Mouse (Mus musculus): ENCODE measurements around the gene Tmem209. TPM values are rescaled to one million over a fixed set of nuclear protein-coding genes. Genes with fewer than 3 reads are reported as not detected.

Tmem209 gene
- polyA plus RNA-seq, 1 experiment from 2014 or later, result 56.6 TPM

- Histone ChIP-seq H3K36me3 (replicated peaks) (peaks cover 5% of the 10 kb centered on the region; the same call in 1 of the 2 replicates), H3K27ac (peak overlapping the region; percentile 92), H3K4me3 (peak overlapping the region; percentile 40; the same call in 1 of the 2 replicates), H3K9me3 (peaks cover 8% of the 10 kb centered on the region), H3K27me3 (ENCODE audit: poor library complexity, severe bottlenecking) (no peaks in the 10 kb centered on the region), H3K4me1 (peaks cover 100% of the 10 kb centered on the region)
- WGBS, result 18% methylated on average over 9 of the region's 9 CpGs
- no peak for DNase-seq (ENCODE audit: extremely low spot score, low spot score)
Observed at GRCm38 (mm10) chr6:30547656-30548306, 38.2 kb upstream of the Tmem209 start.

- H3K4me3 ChIP-seq, result peak overlapping the region; percentile 40
- H3K36me3 ChIP-seq (replicated peaks), result peaks cover 5% of the 10 kb centered on the region; the same call in 1 of the 2 replicates
- H3K27ac ChIP-seq, result peak overlapping the region; percentile 92
- no peaks in the 10 kb centered on the region for H3K27me3 ChIP-seq (ENCODE audit: poor library complexity, severe bottlenecking)
- 0% methylated on average over 17 of the region's 17 CpGs for WGBS
- peak; percentile 75 for DNase-seq (ENCODE audit: extremely low spot score, low spot score)
- H3K4me1 ChIP-seq, result peaks cover 100% of the 10 kb centered on the region
- peaks cover 8% of the 10 kb centered on the region for H3K9me3 ChIP-seq
Observed at GRCm38 (mm10) chr6:30547274-30547645, 37.7 kb upstream of the Tmem209 start.

GRCm38 (mm10) chr6:30546571-30547273, 37.1 kb upstream of the Tmem209 start:
- peaks cover 8% of the 10 kb centered on the region for H3K9me3 ChIP-seq
- WGBS, result 12% methylated on average over 17 of the region's 17 CpGs
- peaks cover 5% of the 10 kb centered on the region; the same call in 1 of the 2 replicates for H3K36me3 ChIP-seq (replicated peaks)
- H3K4me3 ChIP-seq, result peak overlapping the region; percentile 40
- H3K27ac ChIP-seq, result peak overlapping the region; percentile 92
- DNase-seq (ENCODE audit: extremely low spot score, low spot score), result peak; percentile 63
- H3K27me3 ChIP-seq (ENCODE audit: poor library complexity, severe bottlenecking), result no peaks in the 10 kb centered on the region
- peaks cover 98% of the 10 kb centered on the region for H3K4me1 ChIP-seq

- 88% methylated on average over 7 of the region's 7 CpGs for WGBS
- no peaks in the 10 kb centered on the region for H3K27me3 ChIP-seq (ENCODE audit: poor library complexity, severe bottlenecking)
- no peak overlapping the region for H3K4me3 ChIP-seq
- H3K27ac ChIP-seq, result peak overlapping the region; percentile 92
- H3K4me1 ChIP-seq, result peaks cover 96% of the 10 kb centered on the region
- DNase-seq (ENCODE audit: extremely low spot score, low spot score), result no peak
- H3K9me3 ChIP-seq, result peaks cover 3% of the 10 kb centered on the region
- 0 out of 2 replicates have a peak, but pooled peaks cover 1% of the 10 kb centered on the region for H3K36me3 ChIP-seq (replicated peaks)
Observed at GRCm38 (mm10) chr6:30545689-30546088, 36.1 kb upstream of the Tmem209 start.

GRCm38 (mm10) chr6:30543851-30544250, 34.3 kb upstream of the Tmem209 start:
- 17% methylated on average over 8 of the region's 8 CpGs for WGBS
- H3K4me3 ChIP-seq, result no peak overlapping the region

GRCm38 (mm10) chr6:30543077-30543476, 33.5 kb upstream of the Tmem209 start:
- WGBS, result 61% methylated on average over 12 of the region's 12 CpGs
- peak overlapping the region; percentile 92 for H3K27ac ChIP-seq
- no peaks in the 10 kb centered on the region; the same call in 1 of the 2 replicates for H3K9me3 ChIP-seq
- no peaks in the 10 kb centered on the region for H3K36me3 ChIP-seq (replicated peaks)
- H3K4me3 ChIP-seq, result no peak overlapping the region
- H3K27me3 ChIP-seq (ENCODE audit: poor library complexity, severe bottlenecking), result no peaks in the 10 kb centered on the region
- peaks cover 81% of the 10 kb centered on the region for H3K4me1 ChIP-seq
- DNase-seq (ENCODE audit: extremely low spot score, low spot score), result no peak

More at GRCm38 (mm10) chr6:30543851-30544250, 34.3 kb upstream of the Tmem209 start:
- Histone ChIP-seq H3K4me1 (peaks cover 81% of the 10 kb centered on the region), H3K27ac (peak overlapping the region; percentile 92), H3K36me3 (replicated peaks) (no peaks in the 10 kb centered on the region), H3K27me3 (ENCODE audit: poor library complexity, severe bottlenecking) (no peaks in the 10 kb centered on the region), H3K9me3 (no peaks in the 10 kb centered on the region; the same call in 1 of the 2 replicates)
- no peak for DNase-seq (ENCODE audit: extremely low spot score, low spot score)

GRCm38 (mm10) chr6:30542277-30542676, 32.7 kb upstream of the Tmem209 start:
- DNase-seq (ENCODE audit: extremely low spot score, low spot score), result no peak
- H3K4me1 ChIP-seq, result peaks cover 77% of the 10 kb centered on the region
- no peak overlapping the region for H3K4me3 ChIP-seq
- no peaks in the 10 kb centered on the region; the same call in 1 of the 2 replicates for H3K9me3 ChIP-seq
- no peaks in the 10 kb centered on the region for H3K36me3 ChIP-seq (replicated peaks)
- peak overlapping the region; percentile 92 for H3K27ac ChIP-seq
- WGBS, result 81% methylated on average over 6 of the region's 6 CpGs
- H3K27me3 ChIP-seq (ENCODE audit: poor library complexity, severe bottlenecking), result no peaks in the 10 kb centered on the region

- peaks cover 66% of the 10 kb centered on the region for H3K4me1 ChIP-seq
- H3K36me3 ChIP-seq (replicated peaks), result no peaks in the 10 kb centered on the region
- peak within 1 kb of the TSS; percentile 92 for H3K27ac ChIP-seq
- no peak for DNase-seq (ENCODE audit: extremely low spot score, low spot score)
- WGBS, result 83% methylated on average over 11 of the region's 11 CpGs
- no peaks in the 10 kb centered on the region; the same call in 1 of the 2 replicates for H3K9me3 ChIP-seq
- no peak within 1 kb of the TSS for H3K4me3 ChIP-seq
- H3K27me3 ChIP-seq (ENCODE audit: poor library complexity, severe bottlenecking), result no peaks in the 10 kb centered on the region
Observed at GRCm38 (mm10) chr6:30541009-30541799, 31.6 kb upstream of the Tmem209 start, which contains the start of gene Cpa2. Gene Cpa2 (plus strand): TSS chr6:30541582.

- Histone ChIP-seq H3K9me3 (no peaks in the 10 kb centered on the region), H3K36me3 (replicated peaks) (no peaks in the 10 kb centered on the region), H3K27me3 (ENCODE audit: poor library complexity, severe bottlenecking) (no peaks in the 10 kb centered on the region), H3K27ac (peak overlapping the region; percentile 73), H3K4me1 (peaks cover 42% of the 10 kb centered on the region), H3K4me3 (no peak overlapping the region)
- 74% methylated on average over 5 of the region's 5 CpGs for WGBS
- DNase-seq (ENCODE audit: extremely low spot score, low spot score), result no peak
Observed at GRCm38 (mm10) chr6:30538800-30539199, 29.2 kb upstream of the Tmem209 start.

- no peaks in the 10 kb centered on the region for H3K36me3 ChIP-seq (replicated peaks)
Observed at GRCm38 (mm10) chr6:30538240-30538639, 28.7 kb upstream of the Tmem209 start.

GRCm38 (mm10) chr6:30535340-30535739, 25.8 kb upstream of the Tmem209 start:
- Histone ChIP-seq H3K4me3 (no peak overlapping the region), H3K36me3 (replicated peaks) (no peaks in the 10 kb centered on the region), H3K9me3 (no peaks in the 10 kb centered on the region), H3K4me1 (peaks cover 13% of the 10 kb centered on the region), H3K27me3 (ENCODE audit: poor library complexity, severe bottlenecking) (no peaks in the 10 kb centered on the region), H3K27ac (no peak overlapping the region)
- 44% methylated on average over 3 of the region's 3 CpGs for WGBS
- DNase-seq (ENCODE audit: extremely low spot score, low spot score), result no peak

More at GRCm38 (mm10) chr6:30538240-30538639, 28.7 kb upstream of the Tmem209 start:
- DNase-seq (ENCODE audit: extremely low spot score, low spot score), result no peak
- H3K27me3 ChIP-seq (ENCODE audit: poor library complexity, severe bottlenecking), result no peaks in the 10 kb centered on the region
- H3K9me3 ChIP-seq, result no peaks in the 10 kb centered on the region
- H3K4me3 ChIP-seq, result no peak overlapping the region
- H3K4me1 ChIP-seq, result peaks cover 37% of the 10 kb centered on the region
- peak overlapping the region; percentile 73 for H3K27ac ChIP-seq
- 64% methylated on average over 10 of the region's 10 CpGs for WGBS

- Histone ChIP-seq H3K9me3 (no peaks in the 10 kb centered on the region), H3K36me3 (replicated peaks) (no peaks in the 10 kb centered on the region), H3K27me3 (ENCODE audit: poor library complexity, severe bottlenecking) (no peaks in the 10 kb centered on the region), H3K4me3 (no peak overlapping the region), H3K4me1 (peaks cover 61% of the 10 kb centered on the region), H3K27ac (peak overlapping the region; percentile 93)
- DNase-seq (ENCODE audit: extremely low spot score, low spot score), result no peak
- 70% methylated on average over 6 of the region's 6 CpGs for WGBS
Observed at GRCm38 (mm10) chr6:30528800-30529199, 19.2 kb upstream of the Tmem209 start.
